Mouse (Mus musculus): ENCODE data around the gene Ptgs1.

GRCm38 (mm10) chr2:36234526-36235368, 4.5 kb downstream of the Ptgs1 start:
- TF ChIP-seq POLR2A (IDR thresholded peaks at IDR 0.05; ENCODE audit: control insufficient read depth, extremely low read depth, insufficient read depth, low read length, poor library complexity) (no peak), CTCF (IDR thresholded peaks at IDR 0.05; ENCODE audit: borderline replicate concordance, control insufficient read depth, extremely low read depth, insufficient read depth, low read length, poor library complexity) (no peak)

Measured in thymus, adult 2 months (tissue).